Mouse (Mus musculus): ENCODE results near the gene Vmn1r123. TPM values are rescaled to one million over a fixed set of nuclear protein-coding genes. Genes with fewer than 3 reads are reported as not detected.
"Not testable (repeated sequence)": the region's sequence is repeated elsewhere in the genome, so short reads cannot be mapped to it uniquely, and the experiment has no call there.

The Vmn1r123 gene
- not detected in 2 replicates for polyA plus RNA-seq (2012)

DNA sequence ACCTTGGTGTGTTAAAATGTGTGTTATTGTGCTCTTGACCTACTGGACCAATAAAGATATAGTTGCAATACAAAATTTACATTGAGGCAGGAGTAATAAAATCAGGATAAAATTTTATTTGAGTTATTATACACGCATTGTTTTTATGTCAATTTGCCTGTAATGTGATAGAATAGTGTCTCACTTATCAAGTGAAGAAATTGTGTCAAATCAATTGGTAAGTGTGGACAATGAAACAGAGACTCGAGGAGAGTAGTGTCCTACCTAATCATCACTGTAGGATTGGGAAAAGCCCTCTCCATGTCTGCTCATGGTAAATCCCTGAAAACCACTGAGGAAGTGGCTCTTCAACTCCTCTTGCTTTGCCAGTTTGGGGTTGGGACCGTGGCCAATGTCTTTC, at the start of gene Vmn1r123:
Gene Vmn1r123, plus strand, starts transcription at position 301 of the 400 bp plus-strand sequence.
- TF ChIP-seq GATA1 (IDR thresholded peaks at IDR 0.05; ENCODE audit: low read length) = not testable (repeated sequence)

DNA sequence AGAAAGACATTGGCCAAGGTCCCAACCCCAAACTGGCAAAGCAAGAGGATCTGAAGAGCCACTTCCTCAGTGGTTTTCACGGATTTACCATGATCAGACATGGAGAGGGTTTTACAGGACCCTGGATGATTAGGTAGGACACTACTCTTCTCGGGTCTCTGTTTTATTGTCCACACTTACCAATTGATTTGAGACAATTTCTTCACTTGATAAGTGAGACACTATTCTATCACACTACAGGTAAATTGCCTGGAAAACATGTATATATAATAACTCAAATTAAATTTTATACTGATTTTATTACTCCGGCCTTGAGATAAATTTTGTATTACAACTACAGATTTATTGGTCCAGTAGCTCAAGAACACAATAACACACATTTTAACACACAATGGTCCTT, 28.0 kb upstream of the Vmn1r123 start, which contains the start of gene Vmn1r122:
Gene Vmn1r122, minus strand, starts transcription at position 101 of the 400 bp plus-strand sequence.
- TF ChIP-seq GATA1 (IDR thresholded peaks at IDR 0.05; ENCODE audit: low read length) = not testable (repeated sequence)

DNA sequence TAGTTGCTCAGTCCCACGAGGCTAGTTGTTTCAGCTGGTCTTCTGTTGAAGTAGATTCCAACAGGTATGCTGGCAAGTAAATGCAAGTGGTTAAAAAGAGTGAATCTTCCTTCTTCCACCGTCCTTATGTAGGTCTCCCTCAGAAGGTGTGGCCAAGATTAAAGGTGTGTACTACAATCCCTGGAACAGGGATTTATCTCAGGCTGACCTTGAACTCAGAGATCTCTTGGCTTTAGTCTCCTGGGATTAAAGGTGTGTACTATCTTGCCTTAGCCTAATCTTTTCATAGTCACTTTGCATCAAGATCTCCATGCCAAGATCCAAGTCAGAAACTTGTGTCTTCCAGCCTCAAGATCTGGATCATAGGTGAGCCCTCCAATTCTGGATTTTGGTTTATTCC, 28.3 kb downstream of the Vmn1r123 start, which contains the start of gene Gm5157:
Gene Gm5157, minus strand, starts transcription at position 101 of the 400 bp plus-strand sequence.
- TF ChIP-seq GATA1 (IDR thresholded peaks at IDR 0.05; ENCODE audit: low read length) = not testable (repeated sequence)

Other genes starting within 250 kb of the Vmn1r123 start
- not detected in 2 replicates for gene Vmn1r118, start 249.8 kb upstream of the Vmn1r123 start, polyA plus RNA-seq (2012)
- gene Vmn1r119, start 149.7 kb upstream of the Vmn1r123 start, polyA plus RNA-seq (2012) = not detected in 2 replicates
- gene Vmn1r120, start 108.4 kb upstream of the Vmn1r123 start, polyA plus RNA-seq (2012) = not detected in 2 replicates
- not detected in 2 replicates for gene Vmn1r121, start 63.7 kb upstream of the Vmn1r123 start, polyA plus RNA-seq (2012)
- gene Vmn1r122, start 28.1 kb upstream of the Vmn1r123 start, polyA plus RNA-seq (2012) = not detected in 2 replicates
- not detected in 2 replicates for gene Gm5157, start 28.2 kb downstream of the Vmn1r123 start, polyA plus RNA-seq (2012)
- gene Vmn1r124, start 98.4 kb downstream of the Vmn1r123 start, polyA plus RNA-seq (2012) = not detected in 2 replicates
- gene Vmn1r125, start 110.0 kb downstream of the Vmn1r123 start, polyA plus RNA-seq (2012) = not detected in 2 replicates
- gene Vmn1r126, start 139.3 kb downstream of the Vmn1r123 start, polyA plus RNA-seq (2012) = not detected in 2 replicates
- not detected in 2 replicates for gene Vmn1r127, start 157.7 kb downstream of the Vmn1r123 start, polyA plus RNA-seq (2012)
- not detected in 2 replicates for gene Vmn1r128, start 187.2 kb downstream of the Vmn1r123 start, polyA plus RNA-seq (2012)
- not detected in 2 replicates for gene Vmn1r129, start 199.1 kb downstream of the Vmn1r123 start, polyA plus RNA-seq (2012)

Data from G1E-ER4 (cell line).